Mouse (Mus musculus) liver, adult 2 months (tissue): ENCODE measurements around the gene Rpf2.

Experiments
- CTCF ChIP-seq: fragments of 200-500 bp; IDR thresholded peaks from 2 replicates; pipeline ENCODE4 v1.5.1; 2011; ENCODE audit warnings: low read depth, low read length, control low read depth
- POLR2A ChIP-seq: fragments of 200-500 bp; IDR thresholded peaks from 2 replicates; pipeline ENCODE4 v1.6.1; 2011; ENCODE audit warnings: low read length, control low read depth; ENCODE audit not compliant: insufficient read depth; ENCODE audit errors: extremely low read depth

DNA sequence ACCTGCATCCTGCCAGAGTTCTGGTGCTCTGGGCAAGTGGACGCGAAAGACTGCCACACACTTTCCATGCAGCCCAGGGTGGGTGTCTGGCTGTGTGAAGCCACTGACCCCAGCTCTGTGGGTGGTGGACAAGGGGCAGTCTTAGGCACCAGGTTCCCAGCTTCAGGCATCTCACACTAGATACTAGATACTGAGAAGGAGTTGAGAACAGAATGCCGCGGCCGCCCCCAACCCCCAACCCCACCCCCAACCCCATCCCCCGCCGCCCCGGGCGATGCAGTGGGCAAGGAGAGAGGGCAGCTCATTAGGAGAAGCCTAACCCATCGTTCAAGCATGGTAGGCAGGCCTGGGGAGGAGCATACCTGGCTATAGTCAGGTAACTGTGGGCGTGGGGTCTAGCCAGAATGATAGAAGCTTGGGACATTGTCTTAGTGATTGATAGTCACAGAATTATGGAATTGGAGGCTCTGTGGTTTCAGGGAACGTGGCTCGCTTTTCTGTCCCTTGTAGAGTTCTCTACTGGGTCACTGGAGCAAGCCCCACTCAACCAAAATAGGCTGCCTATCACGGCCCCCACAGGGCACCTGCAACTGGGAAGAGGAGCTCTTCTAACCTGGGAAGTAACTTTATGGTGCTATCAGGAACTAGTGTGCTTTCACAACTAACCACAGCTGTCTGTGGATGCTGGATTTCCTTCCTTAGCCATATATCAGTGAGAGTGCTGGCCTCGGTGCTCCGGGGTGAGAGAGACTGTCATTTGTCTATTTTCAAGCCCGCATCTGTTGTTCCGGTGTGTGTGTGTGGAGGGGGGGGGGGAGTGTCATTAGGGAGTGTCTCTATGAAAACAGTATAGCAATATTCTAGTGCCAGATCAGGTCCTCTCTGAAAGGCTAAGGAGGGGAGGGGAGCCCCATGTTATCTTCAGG lies 54.6 kb downstream of the Rpf2 start:
- TF ChIP-seq CTCF, result no peak
- TF ChIP-seq POLR2A, result no peak
